Mouse (Mus musculus): ENCODE data around the gene Hdac7. TPM values are rescaled to one million over a fixed set of nuclear protein-coding genes. Genes with fewer than 3 reads are reported as not detected.

Gene Hdac7
- polyA plus RNA-seq, 1 experiment from 2014 or later = 5.8 TPM

DNA sequence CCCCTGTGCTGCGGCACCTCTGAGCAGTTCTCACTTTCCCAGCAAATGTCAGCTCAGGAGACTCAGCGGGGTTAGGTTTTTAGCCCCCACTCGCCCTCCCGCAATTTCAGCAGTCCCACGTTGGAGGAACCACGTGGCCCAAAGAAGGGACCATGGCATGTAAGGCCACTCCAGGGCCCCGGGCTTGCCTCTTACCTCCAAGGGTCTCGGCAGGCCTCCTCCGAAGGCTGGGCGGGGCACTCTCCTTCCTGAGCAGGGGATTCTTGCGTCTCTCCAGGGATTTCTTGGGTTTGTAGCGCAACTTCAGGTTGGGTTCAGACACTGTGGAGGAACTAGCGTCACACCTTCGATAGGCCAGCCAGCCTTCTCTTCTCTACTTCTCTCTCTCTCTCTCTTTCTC, 35.1 kb downstream of the Hdac7 start:
- 83% methylated on average over 14 of the region's 14 CpGs for WGBS (ENCODE audit: insufficient replicate concordance)
- no peaks in the 10 kb centered on the region for H3K36me3 ChIP-seq (ENCODE audit: control insufficient read depth, insufficient read depth)
- H3K27me3 ChIP-seq (ENCODE audit: control insufficient read depth, insufficient read depth, low read depth, low read length) = no peaks in the 10 kb centered on the region
- H3K9ac ChIP-seq (ENCODE audit: low read depth, low read length) = no peak overlapping the region
- no peak overlapping the region for H3K4me3 ChIP-seq (ENCODE audit: low read depth, low read length)
- ATAC-seq (ENCODE audit: low read depth) = no peak
- H3K4me2 ChIP-seq (ENCODE audit: low read depth, low read length) = no peak overlapping the region
- H3K4me1 ChIP-seq (ENCODE audit: control insufficient read depth, low read depth, low read length) = no peaks in the 10 kb centered on the region
- no peaks in the 10 kb centered on the region for H3K9me3 ChIP-seq (replicated peaks; ENCODE audit: control insufficient read depth, low read length)
- H3K27ac ChIP-seq (ENCODE audit: low read length) = no peak overlapping the region

DNA sequence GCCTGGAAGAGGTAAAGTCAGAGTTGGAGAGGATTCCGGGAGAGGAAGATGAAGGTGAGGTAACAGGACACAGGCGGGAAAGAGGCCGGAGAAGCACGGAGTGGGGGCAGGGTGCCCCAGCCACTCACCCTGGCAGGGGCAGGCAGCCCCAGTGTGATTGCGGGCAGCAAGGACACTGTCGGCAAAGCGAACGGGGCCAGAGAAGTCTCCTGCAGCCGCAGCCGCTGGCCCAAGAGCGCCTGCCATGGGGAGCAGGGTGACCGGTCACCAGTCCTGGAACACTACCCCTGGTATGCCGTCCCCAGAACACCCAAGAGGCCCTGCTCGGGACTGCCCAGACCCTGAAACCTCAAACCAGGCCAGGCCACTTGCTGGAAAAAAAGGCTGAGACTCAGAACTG, 35.8 kb downstream of the Hdac7 start:
- Histone ChIP-seq H3K27ac (ENCODE audit: low read length) (no peak overlapping the region), H3K4me1 (ENCODE audit: control insufficient read depth, low read depth, low read length) (no peaks in the 10 kb centered on the region), H3K9ac (ENCODE audit: low read depth, low read length) (no peak overlapping the region), H3K4me3 (ENCODE audit: low read depth, low read length) (no peak overlapping the region), H3K27me3 (ENCODE audit: control insufficient read depth, insufficient read depth, low read depth, low read length) (no peaks in the 10 kb centered on the region), H3K36me3 (ENCODE audit: control insufficient read depth, insufficient read depth) (no peaks in the 10 kb centered on the region), H3K9me3 (replicated peaks; ENCODE audit: control insufficient read depth, low read length) (no peaks in the 10 kb centered on the region), H3K4me2 (ENCODE audit: low read depth, low read length) (no peak overlapping the region)
- WGBS (ENCODE audit: insufficient replicate concordance) = 83% methylated on average over 14 of the region's 14 CpGs
- no peak for ATAC-seq (ENCODE audit: low read depth)

DNA sequence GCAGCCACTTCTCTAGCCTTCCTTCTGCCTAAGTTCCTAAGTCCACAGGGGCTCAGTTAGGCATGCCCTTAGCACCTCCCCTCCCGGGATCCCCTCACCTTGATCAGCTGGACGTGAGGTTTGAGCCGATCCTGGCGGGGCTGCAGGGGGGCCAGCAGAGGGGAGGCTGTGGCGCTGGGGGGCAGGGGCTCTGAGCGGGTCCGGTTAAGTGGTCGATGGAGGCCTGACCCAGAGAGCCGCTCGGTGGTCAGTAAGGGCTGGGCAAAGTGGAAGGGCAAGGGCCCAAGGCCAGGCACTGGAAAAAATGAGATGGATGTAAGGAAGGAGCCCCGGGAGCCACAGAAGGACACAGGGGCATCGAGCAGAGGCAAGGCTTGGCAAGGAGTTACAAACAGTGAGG, 36.4 kb downstream of the Hdac7 start:
- WGBS (ENCODE audit: insufficient replicate concordance) = 74% methylated on average over 12 of the region's 12 CpGs

DNA sequence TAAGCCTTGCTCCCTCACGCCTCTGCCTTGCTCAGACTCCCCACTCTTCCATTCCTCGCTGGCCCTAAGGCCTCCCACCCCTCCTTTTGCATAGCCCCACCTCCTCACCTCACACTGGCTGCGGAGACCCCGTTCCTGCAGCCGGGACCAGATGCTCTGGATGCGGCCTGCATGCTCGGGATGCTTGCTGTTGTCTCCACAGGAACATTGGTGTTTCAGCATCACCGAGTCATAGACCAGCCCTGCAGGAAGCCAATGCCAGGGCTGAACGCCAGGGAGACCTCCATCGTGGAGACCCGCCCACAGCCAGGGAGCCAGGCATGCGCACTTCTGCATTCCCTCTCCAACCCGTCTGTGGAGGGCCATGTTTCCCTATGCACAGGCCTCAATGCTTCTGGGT, 41.7 kb downstream of the Hdac7 start:
- ATAC-seq (ENCODE audit: low read depth) = no peak
- H3K27me3 ChIP-seq (ENCODE audit: control insufficient read depth, insufficient read depth, low read depth, low read length) = no peaks in the 10 kb centered on the region
- no peak overlapping the region for H3K9ac ChIP-seq (ENCODE audit: low read depth, low read length)
- H3K4me1 ChIP-seq (ENCODE audit: control insufficient read depth, low read depth, low read length) = no peaks in the 10 kb centered on the region
- 71% methylated on average over 13 of the region's 13 CpGs for WGBS (ENCODE audit: insufficient replicate concordance)
- no peaks in the 10 kb centered on the region for H3K36me3 ChIP-seq (ENCODE audit: control insufficient read depth, insufficient read depth)
- no peaks in the 10 kb centered on the region for H3K9me3 ChIP-seq (replicated peaks; ENCODE audit: control insufficient read depth, low read length)
- no peak overlapping the region for H3K4me3 ChIP-seq (ENCODE audit: low read depth, low read length)
- H3K4me2 ChIP-seq (ENCODE audit: low read depth, low read length) = no peak overlapping the region
- H3K27ac ChIP-seq (ENCODE audit: low read length) = no peak overlapping the region

More for the DNA sequence above, 36.4 kb downstream of the Hdac7 start:
- Histone ChIP-seq H3K4me1 (ENCODE audit: control insufficient read depth, low read depth, low read length) (no peaks in the 10 kb centered on the region), H3K9ac (ENCODE audit: low read depth, low read length) (no peak overlapping the region), H3K36me3 (ENCODE audit: control insufficient read depth, insufficient read depth) (no peaks in the 10 kb centered on the region), H3K27me3 (ENCODE audit: control insufficient read depth, insufficient read depth, low read depth, low read length) (no peaks in the 10 kb centered on the region), H3K9me3 (replicated peaks; ENCODE audit: control insufficient read depth, low read length) (no peaks in the 10 kb centered on the region), H3K27ac (ENCODE audit: low read length) (no peak overlapping the region), H3K4me3 (ENCODE audit: low read depth, low read length) (no peak overlapping the region), H3K4me2 (ENCODE audit: low read depth, low read length) (no peak overlapping the region)
- ATAC-seq (ENCODE audit: low read depth) = no peak

DNA sequence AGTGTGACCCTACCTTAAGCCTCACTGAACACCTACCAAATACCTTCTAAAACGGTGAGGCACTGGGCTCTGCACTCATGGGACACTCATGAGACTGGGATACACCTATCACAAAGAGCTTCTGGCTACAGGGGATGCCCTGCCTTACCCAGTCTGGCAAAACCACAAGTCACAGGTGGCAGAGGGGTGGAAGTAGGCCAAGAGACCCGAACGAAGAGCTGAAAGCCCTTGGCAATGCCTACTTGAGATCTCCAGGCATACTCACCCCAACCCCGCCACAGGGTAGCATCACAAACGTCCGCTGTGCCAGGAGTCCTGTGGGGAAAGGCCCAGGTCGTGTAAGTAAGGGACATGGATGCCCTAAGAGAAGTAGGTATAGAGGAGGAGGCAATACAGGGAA, 42.5 kb downstream of the Hdac7 start:
- Histone ChIP-seq H3K4me3 (ENCODE audit: low read depth, low read length) (no peak overlapping the region), H3K36me3 (ENCODE audit: control insufficient read depth, insufficient read depth) (no peaks in the 10 kb centered on the region), H3K9ac (ENCODE audit: low read depth, low read length) (no peak overlapping the region), H3K4me1 (ENCODE audit: control insufficient read depth, low read depth, low read length) (no peaks in the 10 kb centered on the region), H3K9me3 (replicated peaks; ENCODE audit: control insufficient read depth, low read length) (no peaks in the 10 kb centered on the region), H3K27me3 (ENCODE audit: control insufficient read depth, insufficient read depth, low read depth, low read length) (no peaks in the 10 kb centered on the region), H3K4me2 (ENCODE audit: low read depth, low read length) (no peak overlapping the region), H3K27ac (ENCODE audit: low read length) (no peak overlapping the region)
- ATAC-seq (ENCODE audit: low read depth) = no peak
- 75% methylated on average over 7 of the region's 7 CpGs for WGBS (ENCODE audit: insufficient replicate concordance)

DNA sequence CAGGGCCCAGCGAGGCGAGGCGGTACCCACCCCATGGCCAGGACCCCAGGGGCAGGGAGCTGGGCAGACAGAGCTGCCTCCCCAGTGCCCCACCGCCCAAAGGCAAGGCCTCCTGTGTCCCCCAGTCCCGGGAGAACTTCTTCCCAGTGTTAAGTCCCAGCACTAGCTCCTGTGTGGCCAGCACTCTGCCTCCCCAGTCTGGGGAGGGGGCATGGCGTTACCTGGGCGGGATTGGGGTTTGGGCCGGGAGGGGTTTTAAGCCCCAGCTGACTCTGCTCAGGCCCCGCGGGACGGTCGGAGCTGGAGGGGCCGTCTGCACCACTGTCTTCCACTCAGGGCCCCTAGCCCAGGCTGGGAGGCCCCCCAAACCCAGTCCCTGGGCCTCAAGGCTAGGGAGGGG, 43.4 kb downstream of the Hdac7 start:
- Histone ChIP-seq H3K9me3 (replicated peaks; ENCODE audit: control insufficient read depth, low read length) (no peaks in the 10 kb centered on the region), H3K4me1 (ENCODE audit: control insufficient read depth, low read depth, low read length) (no peaks in the 10 kb centered on the region), H3K27me3 (ENCODE audit: control insufficient read depth, insufficient read depth, low read depth, low read length) (no peaks in the 10 kb centered on the region), H3K4me3 (ENCODE audit: low read depth, low read length) (no peak overlapping the region), H3K9ac (ENCODE audit: low read depth, low read length) (no peak overlapping the region), H3K36me3 (ENCODE audit: control insufficient read depth, insufficient read depth) (no peaks in the 10 kb centered on the region), H3K27ac (ENCODE audit: low read length) (no peak overlapping the region), H3K4me2 (ENCODE audit: low read depth, low read length) (no peak overlapping the region)
- no peak for ATAC-seq (ENCODE audit: low read depth)
- WGBS (ENCODE audit: insufficient replicate concordance) = 78% methylated on average over 13 of the region's 13 CpGs

DNA sequence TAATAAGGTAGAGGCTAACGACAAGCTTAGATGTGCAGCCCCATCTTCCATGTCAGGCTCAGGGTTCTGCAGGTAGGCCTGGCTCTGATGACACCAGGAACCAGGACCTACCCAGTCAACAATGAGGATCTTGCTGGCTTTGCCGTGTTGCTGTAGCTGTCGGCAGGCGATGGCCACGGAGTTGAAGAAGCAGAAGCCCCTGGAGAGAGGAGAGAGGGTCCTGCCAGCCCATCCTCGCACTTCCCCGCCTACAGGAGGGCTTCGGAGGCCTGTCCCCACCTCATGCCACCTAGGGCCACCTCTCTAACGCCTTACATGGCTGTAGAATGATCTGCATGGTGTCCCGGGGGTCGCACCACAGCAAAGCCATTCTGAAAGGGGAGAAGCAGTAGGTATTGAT, 44.9 kb downstream of the Hdac7 start:
- no peak overlapping the region for H3K27ac ChIP-seq (ENCODE audit: low read length)
- H3K9me3 ChIP-seq (replicated peaks; ENCODE audit: control insufficient read depth, low read length) = no peaks in the 10 kb centered on the region
- no peak overlapping the region for H3K9ac ChIP-seq (ENCODE audit: low read depth, low read length)
- no peaks in the 10 kb centered on the region for H3K36me3 ChIP-seq (ENCODE audit: control insufficient read depth, insufficient read depth)
- H3K4me3 ChIP-seq (ENCODE audit: low read depth, low read length) = no peak overlapping the region
- H3K4me1 ChIP-seq (ENCODE audit: control insufficient read depth, low read depth, low read length) = no peaks in the 10 kb centered on the region
- no peak for ATAC-seq (ENCODE audit: low read depth)
- no peak overlapping the region for H3K4me2 ChIP-seq (ENCODE audit: low read depth, low read length)
- no peaks in the 10 kb centered on the region for H3K27me3 ChIP-seq (ENCODE audit: control insufficient read depth, insufficient read depth, low read depth, low read length)
- whole genome bisulfite sequencing (ENCODE audit: insufficient replicate concordance) = 72% methylated on average over 11 of the region's 11 CpGs

DNA sequence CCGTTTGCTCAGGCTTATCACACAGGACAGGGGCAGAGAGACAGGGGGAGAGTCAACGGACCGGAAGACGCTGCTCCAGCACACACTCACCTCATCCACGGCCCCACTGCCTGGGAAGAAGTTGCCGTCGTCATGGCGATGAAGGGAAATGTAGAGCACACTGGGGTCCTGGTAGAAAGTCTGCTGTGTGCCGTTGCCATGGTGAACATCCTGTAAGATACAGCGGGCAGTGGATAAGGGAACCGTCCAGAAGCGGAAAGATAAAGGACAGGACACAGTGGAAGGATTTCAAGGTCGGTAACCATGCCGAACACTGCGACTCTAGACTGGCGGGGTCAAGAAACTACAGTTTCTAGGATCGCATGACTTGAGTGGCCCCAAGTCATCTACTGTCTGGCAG, 46.2 kb downstream of the Hdac7 start:
- ATAC-seq (ENCODE audit: low read depth) = peak; percentile 51
- no peaks in the 10 kb centered on the region for H3K36me3 ChIP-seq (ENCODE audit: control insufficient read depth, insufficient read depth)
- WGBS (ENCODE audit: insufficient replicate concordance) = 71% methylated on average over 17 of the region's 17 CpGs

DNA sequence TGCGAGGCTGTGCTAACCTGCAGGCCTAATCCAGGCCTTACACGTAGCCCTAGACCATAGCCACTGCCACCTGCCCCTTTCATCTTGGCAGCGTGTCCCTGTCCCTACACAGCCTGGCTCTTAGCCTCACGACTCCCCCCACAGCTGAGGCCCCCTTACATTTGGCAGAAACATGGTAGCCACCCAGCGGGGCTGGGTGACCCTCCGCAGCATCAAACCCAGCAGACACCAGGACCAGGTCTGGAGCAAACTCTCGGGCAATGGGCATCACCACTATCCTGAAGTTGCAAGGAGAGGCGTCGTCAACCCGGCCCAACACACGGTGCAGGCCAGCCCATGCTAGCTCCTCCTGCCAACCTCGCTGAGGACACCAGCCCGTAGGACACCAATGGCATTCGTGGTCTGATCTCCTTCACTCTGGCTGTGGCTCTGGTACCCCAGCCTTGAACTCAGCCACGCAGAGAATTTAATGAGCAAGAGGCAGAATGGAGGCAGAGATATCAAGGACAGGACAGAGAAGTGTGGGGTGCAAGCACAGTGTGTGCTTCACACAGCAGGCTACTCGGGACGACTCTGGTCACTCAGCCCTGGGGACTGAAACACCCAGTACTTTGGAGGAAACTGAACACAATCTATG, 47.5 kb downstream of the Hdac7 start:
- peaks cover 4% of the 10 kb centered on the region; the same call in 1 of the 2 replicates for H3K36me3 ChIP-seq (ENCODE audit: control insufficient read depth, insufficient read depth)
- 81% methylated on average over 17 of the region's 17 CpGs for WGBS (ENCODE audit: insufficient replicate concordance)
- ATAC-seq (ENCODE audit: low read depth) = no peak

More for the DNA sequence above, 46.2 kb downstream of the Hdac7 start:
- Histone ChIP-seq H3K4me1 (ENCODE audit: control insufficient read depth, low read depth, low read length) (no peaks in the 10 kb centered on the region), H3K4me3 (ENCODE audit: low read depth, low read length) (no peak overlapping the region), H3K9me3 (replicated peaks; ENCODE audit: control insufficient read depth, low read length) (no peaks in the 10 kb centered on the region), H3K9ac (ENCODE audit: low read depth, low read length) (no peak overlapping the region), H3K4me2 (ENCODE audit: low read depth, low read length) (no peak overlapping the region), H3K27ac (ENCODE audit: low read length) (no peak overlapping the region), H3K27me3 (ENCODE audit: control insufficient read depth, insufficient read depth, low read depth, low read length) (no peaks in the 10 kb centered on the region)

More for the DNA sequence above, 47.5 kb downstream of the Hdac7 start:
- no peaks in the 10 kb centered on the region for H3K9me3 ChIP-seq (replicated peaks; ENCODE audit: control insufficient read depth, low read length)
- no peaks in the 10 kb centered on the region for H3K27me3 ChIP-seq (ENCODE audit: control insufficient read depth, insufficient read depth, low read depth, low read length)
- no peak overlapping the region for H3K9ac ChIP-seq (ENCODE audit: low read depth, low read length)
- no peak overlapping the region for H3K4me3 ChIP-seq (ENCODE audit: low read depth, low read length)
- no peak overlapping the region for H3K4me2 ChIP-seq (ENCODE audit: low read depth, low read length)
- no peak overlapping the region for H3K27ac ChIP-seq (ENCODE audit: low read length)
- H3K4me1 ChIP-seq (ENCODE audit: control insufficient read depth, low read depth, low read length) = no peaks in the 10 kb centered on the region
